Comparison of ENCODE assay signal across 8 mouse cellular contexts in genomic region chr12:35532151-35532550, GRCm38 (mm10). TPM values are rescaled to one million over a fixed set of nuclear protein-coding genes. Genes with fewer than 3 reads are reported as not detected.
DNase-seq lines count a peak whose midpoint lies in the region; ATAC-seq lines count a peak whose summit lies in the region.

No protein-coding gene starts in this region.

- no peaks in the 10 kb centered on the region for H3K36me3 ChIP-seq in liver, embryonic 12.5 days

- H3K27ac ChIP-seq in liver, embryonic 12.5 days, result no peak overlapping the region

- H3K4me2 ChIP-seq in liver, embryonic 12.5 days, result 0 out of 2 replicates have a peak overlapping the region, but pooled peaks have one; percentile 22

- ATAC-seq in liver, embryonic 12.5 days, result no peak

- H3K27me3 ChIP-seq in liver, embryonic 12.5 days (replicated peaks), result 0 out of 2 replicates have a peak, but pooled peaks cover 3% of the 10 kb centered on the region

- intact Hi-C loops in gastrocnemius, postnatal 36 days (cut with DNase I), result loop anchor here (5.0 kb wide), 1 partner anchor 295 kb away; no protein-coding TSS in a partner anchor

- H3K4me1 ChIP-seq in liver, embryonic 12.5 days, result peaks cover 31% of the 10 kb centered on the region

- 6% methylated on average over 5 of the region's 5 CpGs for WGBS in liver, embryonic 12.5 days (ENCODE audit: insufficient replicate concordance)

- peak; percentile 64 for DNase-seq in urinary bladder, postnatal 25 days (ENCODE audit: low spot score)
- no peak for DNase-seq in urinary bladder, adult 2 months (ENCODE audit: low spot score)
- DNase-seq in cerebellum, adult 9-10 months, result peak; percentile 69
- DNase-seq in gastrocnemius, postnatal 36 days, result peak; percentile 15 to 27
- peak; percentile 87 for DNase-seq in kidney, postnatal 10 days
- DNase-seq in ovary, adult 18-20 months (ENCODE audit: low spot score), result peak; percentile 9
- DNase-seq in thymus, postnatal 0 days (ENCODE audit: low spot score), result peak; percentile 83

- H3K4me3 ChIP-seq in liver, embryonic 12.5 days, result no peak overlapping the region

- H3K9me3 ChIP-seq in liver, embryonic 12.5 days (replicated peaks), result no peaks in the 10 kb centered on the region

- H3K9ac ChIP-seq in liver, embryonic 12.5 days, result no peak overlapping the region

RNA-seq across cellular contexts. Expression of gene Ahr, which starts 2.7 kb away (rescaled TPM):
- 25.1 TPM in 2 replicates for polyA plus RNA-seq in urinary bladder, adult 2 months (2012; rRNA removed)
- 1 to 10 TPM; 1.5 to 2.0 TPM for total RNA-seq in gastrocnemius, postnatal 36 days (2021)
- 3.1 and 3.6 TPM in 2 replicates for polyA plus RNA-seq in liver, embryonic 12.5 days (2016; fragmentation: Nextera tagmentation; extraction: Ambion mirVana)
- 6.1 and 6.7 TPM in 2 replicates for polyA plus RNA-seq in thymus, postnatal 0 days (2015; fragmentation: Nextera tagmentation; extraction: Ambion mirVana)
